Mouse (Mus musculus) layer of hippocampus, postnatal 25 days (tissue): Measurements from ENCODE around the gene Gm10964. TPM values are rescaled to one million over a fixed set of nuclear protein-coding genes. Genes with fewer than 3 reads are reported as not detected.
"Not testable (repeated sequence)": the region's sequence is repeated elsewhere in the genome, so short reads cannot be mapped to it uniquely, and the experiment has no call there.

ENCODE experiments used
- DNase-seq, 2 experiments: peaks; one replicate each; pipeline ENCODE4 v3.0.0; 2022; ENCODE audit warnings: mixed read lengths in 2 of 2, low spot score in 1 of 2; ENCODE audit errors: extremely low spot score in 1 of 2
- total RNA-seq, 2 experiments: library from RNA; stranded (reverse); gene quantifications; 2 replicates each; pipeline ENCODE4 v1.2.3; 2021

The Gm10964 gene
- total RNA-seq, 2 experiments from 2014 or later = not detected

DNA sequence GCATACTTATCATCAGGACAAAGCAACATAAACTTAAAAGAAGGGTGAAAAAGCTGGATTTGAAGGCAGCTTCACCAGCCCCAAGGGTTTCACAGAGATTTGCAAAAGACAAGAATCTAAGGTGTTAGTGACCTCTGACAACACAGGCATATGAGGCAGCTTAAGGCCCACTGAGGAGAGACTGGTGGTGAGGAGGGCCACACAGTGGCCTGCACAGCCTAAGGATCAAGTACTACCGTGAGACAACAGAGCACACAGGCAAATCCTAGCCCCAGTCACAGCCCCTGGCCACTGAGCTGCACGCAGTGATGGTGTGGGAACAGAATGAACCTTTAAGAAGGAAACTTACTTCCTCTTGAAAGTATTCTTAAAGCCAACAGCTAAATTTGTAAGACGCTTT, 34.3 kb downstream of the Gm10964 start:
- DNase-seq = no peak

GRCm38 (mm10) chr3:103774009-103774408, 34.8 kb downstream of the Gm10964 start:
- DNase-seq = no peak

GRCm38 (mm10) chr3:103777940-103778339, 38.8 kb downstream of the Gm10964 start:
- DNase-seq = no peak

DNA sequence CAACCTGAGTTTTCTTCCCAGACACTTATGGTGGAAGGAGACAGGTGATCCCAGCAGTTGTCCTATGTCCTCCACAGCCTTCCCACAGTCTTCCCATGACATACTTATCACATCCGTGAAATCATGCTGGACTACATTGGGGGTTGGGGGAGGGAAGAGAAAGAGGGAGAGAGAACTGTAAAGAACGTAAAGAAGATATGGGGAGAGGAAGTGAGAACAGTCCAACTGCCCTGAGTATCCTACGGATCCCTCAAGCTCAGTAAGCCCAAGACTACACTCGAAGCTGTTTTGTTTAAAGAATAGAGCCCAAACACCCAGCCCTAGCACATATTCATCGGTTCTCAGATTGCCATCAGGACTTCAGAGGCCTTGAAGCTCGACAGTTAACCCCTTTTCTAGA, 39.5 kb downstream of the Gm10964 start:
- no peak for DNase-seq

- no peak for DNase-seq
Measured at GRCm38 (mm10) chr3:103779183-103779582, 40.0 kb downstream of the Gm10964 start.

DNA sequence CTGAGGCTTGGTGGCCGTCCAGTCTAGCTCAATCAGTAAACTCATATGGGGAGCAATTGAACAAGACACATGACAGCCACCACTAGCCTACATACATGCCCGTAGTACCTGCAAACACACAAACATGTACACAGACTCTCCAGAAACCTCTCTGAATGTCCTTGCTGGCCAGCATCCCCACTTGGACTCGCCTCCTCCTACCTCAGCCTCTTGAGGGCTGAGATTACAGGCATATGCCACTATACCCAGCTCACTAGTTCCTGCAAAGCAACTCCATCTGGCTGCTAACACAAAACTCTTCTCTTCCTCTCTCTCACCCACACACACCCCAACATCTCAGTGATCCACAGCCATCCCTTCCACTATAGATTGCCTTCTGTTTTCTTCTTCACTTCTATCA, 41.1 kb downstream of the Gm10964 start:
- DNase-seq = no peak

- DNase-seq = no peak
Measured at GRCm38 (mm10) chr3:103780777-103781176, 41.6 kb downstream of the Gm10964 start.

GRCm38 (mm10) chr3:103782844-103783609, 43.9 kb downstream of the Gm10964 start:
- DNase-seq = no peak

- no peak for DNase-seq
Measured at GRCm38 (mm10) chr3:103787225-103787624, 48.1 kb downstream of the Gm10964 start.

GRCm38 (mm10) chr3:103789096-103789495, 49.9 kb downstream of the Gm10964 start:
- no peak for DNase-seq

DNA sequence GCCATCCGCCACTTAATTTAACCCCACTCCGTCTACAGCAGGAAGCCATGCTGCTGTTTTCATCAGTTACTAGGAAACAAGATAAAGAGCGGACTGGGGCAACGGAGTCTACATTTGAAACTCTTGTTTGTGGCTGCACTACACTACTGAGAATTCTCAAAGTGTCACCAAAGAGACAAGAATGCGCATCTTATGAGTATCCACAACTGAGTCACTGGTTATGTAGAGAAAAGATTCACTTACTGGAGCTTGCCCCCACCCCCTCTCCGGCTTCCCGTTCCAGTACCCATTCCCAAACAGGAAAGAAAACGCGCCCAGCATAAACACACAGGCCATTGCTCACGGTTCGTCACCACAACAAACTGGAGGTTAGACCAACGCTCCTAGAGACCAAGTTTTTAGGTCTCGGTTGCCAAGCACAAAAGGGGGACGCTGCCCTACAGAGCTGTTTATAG, 50.8 kb downstream of the Gm10964 start:
- no peak for DNase-seq

DNA sequence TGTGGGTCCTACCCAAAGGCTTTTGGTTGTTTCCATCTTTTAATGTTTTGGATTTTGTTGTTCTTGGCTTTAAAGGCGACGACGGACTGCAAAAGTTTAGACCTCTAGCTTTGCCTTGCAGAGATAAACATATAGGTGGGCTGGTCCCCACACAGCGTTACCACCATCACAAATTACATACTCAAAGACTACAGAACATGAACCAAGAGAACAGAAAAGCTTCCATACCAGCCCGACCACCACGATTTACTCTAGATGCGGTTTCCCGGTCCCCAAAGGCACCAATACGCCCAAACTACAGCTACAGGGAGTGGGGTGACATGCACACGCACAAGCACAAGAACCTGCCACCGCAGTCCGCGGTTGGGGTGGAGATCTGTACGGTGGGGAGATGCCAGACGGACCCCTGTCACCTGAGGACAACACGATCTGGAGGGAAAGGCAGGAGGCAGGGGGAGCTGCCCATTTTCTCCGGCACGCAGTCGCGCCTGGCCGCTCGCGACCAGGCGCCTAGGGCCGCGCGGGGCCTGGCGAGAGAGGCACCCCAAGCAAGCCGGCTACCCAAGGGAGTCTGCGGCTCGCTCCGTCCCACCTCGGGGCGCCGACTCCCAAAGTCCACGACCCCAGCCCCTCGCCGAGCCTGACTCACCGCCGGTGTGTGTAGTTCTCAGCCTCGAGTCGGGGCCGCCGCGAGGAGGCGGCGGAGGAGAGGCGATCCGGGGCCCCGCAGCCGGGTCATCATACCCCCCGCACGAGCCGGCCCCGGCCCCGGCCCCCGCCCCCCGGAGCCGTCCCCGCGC, 51.4 kb downstream of the Gm10964 start:
- peak; percentile 22 to 29 for DNase-seq

DNA sequence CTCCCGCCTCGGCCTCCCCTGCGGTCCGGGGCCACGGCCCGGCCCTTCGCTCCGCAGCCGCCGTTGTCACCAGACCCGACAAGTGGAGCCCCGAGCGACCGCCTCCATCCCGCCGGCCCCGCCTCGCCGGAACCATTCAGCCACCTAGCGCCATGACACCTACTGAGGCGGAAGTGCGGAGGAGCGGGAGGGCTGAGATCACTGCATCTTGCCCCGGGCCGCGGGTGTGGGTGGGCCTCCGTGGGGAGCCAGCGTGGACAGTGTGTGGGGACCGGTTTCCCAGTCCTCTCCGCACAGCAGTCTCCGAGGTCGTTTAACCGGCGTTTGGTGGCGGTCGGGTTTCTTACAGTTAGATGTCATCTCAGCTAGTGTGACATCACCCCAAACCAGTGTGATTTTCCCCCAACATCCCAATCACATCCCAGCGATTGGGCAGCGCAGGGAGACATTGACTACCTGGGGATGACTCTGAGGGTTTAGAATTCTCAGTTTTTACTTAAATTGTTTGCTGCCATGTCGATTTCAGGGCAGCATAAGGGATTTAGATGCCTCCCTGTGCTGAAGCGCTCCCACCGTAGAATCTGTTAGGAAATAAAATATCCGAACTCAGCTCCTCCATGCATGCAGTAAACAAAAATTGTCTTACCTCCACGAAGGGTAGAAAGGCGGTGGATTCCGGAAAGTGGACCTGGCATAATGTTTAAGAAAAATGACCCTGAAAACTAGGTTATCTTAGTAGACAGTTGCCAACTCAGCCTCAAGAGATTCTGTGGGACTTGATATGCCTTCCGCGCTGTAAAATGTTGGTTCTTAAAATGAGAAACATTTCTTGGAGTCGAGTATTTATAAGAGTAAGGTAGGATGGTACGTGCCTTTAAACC, 52.3 kb downstream of the Gm10964 start, which contains the start of gene Hipk1:
Hipk1 (minus strand) TSS at position 334 of the 881 bp plus-strand sequence.
- DNase-seq = peak; percentile 84 to 90

GRCm38 (mm10) chr3:103792111-103792406, 52.9 kb downstream of the Gm10964 start:
- DNase-seq = not testable (repeated sequence)

DNA sequence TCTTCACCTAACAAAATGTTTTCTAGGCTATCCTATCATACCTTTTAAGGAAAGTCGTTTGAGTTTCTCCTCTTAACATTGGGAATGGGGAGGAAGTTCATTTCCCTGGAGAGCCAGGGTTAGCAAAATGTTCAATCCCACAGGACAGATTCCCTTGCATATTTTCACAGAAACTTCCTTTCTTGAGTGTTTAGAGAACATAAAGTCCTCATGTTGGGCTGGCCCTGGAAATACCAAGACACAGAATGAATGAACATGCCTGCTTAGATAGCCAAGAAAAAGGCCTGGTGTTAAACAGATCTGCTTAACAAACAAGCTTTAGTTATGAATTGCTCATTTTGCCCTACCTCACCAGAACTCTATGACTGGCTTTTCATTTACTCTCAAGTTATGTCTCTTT, 53.4 kb downstream of the Gm10964 start:
- DNase-seq = no peak

Other genes with a start within 250 kb of the Gm10964 start
- gene Syt6, start 164.1 kb upstream of the Gm10964 start, total RNA-seq = 1 to 10 TPM; 6.6 to 7.0 TPM
- gene Atg4a-ps, start 93.3 kb upstream of the Gm10964 start, total RNA-seq = under 1 TPM in 1 of 2 experiments, not detected in 1; 0.59 TPM
- gene Olfml3, start 1.4 kb upstream of the Gm10964 start, total RNA-seq = 10 to 100 TPM; 12.5 to 15.0 TPM
- 100 to 1,000 TPM; 108 to 115 TPM for gene Hipk1, start 52.2 kb downstream of the Gm10964 start, total RNA-seq
- 1 to 10 TPM; 8.5 to 9.3 TPM for gene Dclre1b, start 70.1 kb downstream of the Gm10964 start, total RNA-seq
- 10 to 100 TPM; 15.3 to 18.6 TPM for gene Ap4b1, start 70.2 kb downstream of the Gm10964 start, total RNA-seq
- under 1 TPM in 1 of 2 experiments, not detected in 1; 0.31 TPM for gene Gm43064, start 70.2 kb downstream of the Gm10964 start, total RNA-seq
- gene Bcl2l15, start 93.2 kb downstream of the Gm10964 start, total RNA-seq = 1 to 10 TPM; 1.5 to 1.6 TPM
- gene Ptpn22, start 120.4 kb downstream of the Gm10964 start, total RNA-seq = under 1 TPM; 0.91 to 0.96 TPM
- 10 to 100 TPM; 20.0 to 20.3 TPM for gene Rsbn1, start 174.8 kb downstream of the Gm10964 start, total RNA-seq
- 10 to 100 TPM; 38.7 to 46.7 TPM for gene Phtf1, start 228.7 kb downstream of the Gm10964 start, total RNA-seq